Mouse (Mus musculus) forebrain, embryonic 12.5 days (tissue): ENCODE measurements at regions not wholly inside any gene's neighbourhood (a gene's known extent, or its start where the extent isn't known, plus 50 kb on each side); places are given as distances from the start of the nearest gene placed in this dataset.

Experiments
- ATAC-seq: fragments of 200-750 bp; cut with Nextera tagmentation; 2 replicates; pipeline ENCODE4 v1.8.0; 2017; ENCODE audit warnings: moderate TSS enrichment; ENCODE audit not compliant: low FRiP score
- H3K27ac ChIP-seq: fragments of 300-500 bp; sonication (generic); 2 replicates; pipeline ENCODE4 v1.5.1; 2016; ENCODE audit warnings: mild to moderate bottlenecking
- H3K27me3 ChIP-seq: fragments of 300-500 bp; sonication (generic); 2 replicates; pipeline ENCODE4 v1.6.1; 2016; ENCODE audit warnings: mild to moderate bottlenecking
- H3K36me3 ChIP-seq: fragments of 300-500 bp; sonication (generic); replicated peaks from 2 replicates; pipeline ENCODE4 v1.6.1; 2016; ENCODE audit warnings: mild to moderate bottlenecking
- H3K4me1 ChIP-seq: fragments of 300-500 bp; sonication (generic); 2 replicates; pipeline ENCODE4 v1.6.1; 2016
- H3K4me2 ChIP-seq: fragments of 300-500 bp; sonication (generic); 2 replicates; pipeline ENCODE4 v1.6.1; 2016; ENCODE audit warnings: mild to moderate bottlenecking, moderate library complexity
- H3K4me3 ChIP-seq: fragments of 300-500 bp; sonication (generic); replicated peaks from 2 replicates; pipeline ENCODE4 v1.5.1; 2016; ENCODE audit warnings: mild to moderate bottlenecking
- H3K9ac ChIP-seq: fragments of 300-500 bp; sonication (generic); 2 replicates; pipeline ENCODE4 v1.6.1; 2016; ENCODE audit warnings: mild to moderate bottlenecking
- H3K9me3 ChIP-seq: fragments of 300-500 bp; sonication (generic); 2 replicates; pipeline ENCODE4 v1.6.1; 2016
- WGBS: fragments of 180-500 bp; shearing (Covaris S2); methylation state at CpG from one replicate; pipeline ENCODE4 v1.1.7; 2016; 5-methylcytosine and 5-hydroxymethylcytosine counted together

GRCm38 (mm10) chr3:70097813-70098212 is 90.4 kb downstream of the Otol1 start:
- no peak for ATAC-seq
- 28% methylated on average over 3 of the region's 3 CpGs for WGBS

DNA sequence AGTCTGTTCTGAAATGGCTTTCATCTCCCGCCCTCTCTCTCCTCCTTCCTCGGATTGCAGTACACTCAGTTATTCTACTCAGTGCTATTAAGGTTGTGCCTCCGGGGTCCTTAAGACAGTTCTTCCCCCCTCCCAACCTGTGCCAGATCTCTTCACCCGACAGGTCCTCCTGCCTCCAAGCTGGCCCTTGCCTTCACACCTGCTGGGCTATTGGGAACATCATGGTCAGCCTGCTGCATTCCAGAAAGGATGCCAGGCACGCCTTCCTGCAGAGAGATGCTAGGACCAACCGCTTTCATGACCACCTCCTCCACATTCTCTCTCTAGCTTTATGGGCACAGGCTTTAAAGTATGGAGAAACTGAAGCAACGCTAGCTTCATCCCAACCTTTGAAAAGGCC is 94.7 kb downstream of the Otol1 start:
- no peaks in the 10 kb centered on the region for H3K4me1 ChIP-seq
- no peak overlapping the region for H3K4me2 ChIP-seq
- no peak for ATAC-seq
- 64% methylated on average over 7 of the region's 7 CpGs for WGBS
- no peaks in the 10 kb centered on the region for H3K9me3 ChIP-seq
- H3K36me3 ChIP-seq: no peaks in the 10 kb centered on the region
- H3K4me3 ChIP-seq: no peak overlapping the region
- H3K27me3 ChIP-seq: peaks cover 7% of the 10 kb centered on the region
- H3K27ac ChIP-seq: no peak overlapping the region
- H3K9ac ChIP-seq: no peak overlapping the region

More at GRCm38 (mm10) chr3:70097813-70098212, 90.4 kb downstream of the Otol1 start:
- Histone ChIP-seq H3K27me3 (peaks cover 5% of the 10 kb centered on the region), H3K4me3 (no peak overlapping the region), H3K27ac (no peak overlapping the region), H3K9me3 (no peaks in the 10 kb centered on the region), H3K9ac (no peak overlapping the region), H3K4me2 (no peak overlapping the region), H3K4me1 (no peaks in the 10 kb centered on the region), H3K36me3 (no peaks in the 10 kb centered on the region)

GRCm38 (mm10) chr3:70102593-70103213 is 95.3 kb downstream of the Otol1 start:
- WGBS: 81% methylated on average over 10 of the region's 10 CpGs
- Histone ChIP-seq H3K36me3 (no peaks in the 10 kb centered on the region), H3K4me3 (no peak overlapping the region), H3K27me3 (peaks cover 7% of the 10 kb centered on the region), H3K4me1 (no peaks in the 10 kb centered on the region), H3K27ac (no peak overlapping the region), H3K9me3 (no peaks in the 10 kb centered on the region), H3K4me2 (no peak overlapping the region), H3K9ac (no peak overlapping the region)
- no peak for ATAC-seq

- peak; percentile 47 for ATAC-seq
- Histone ChIP-seq H3K36me3 (no peaks in the 10 kb centered on the region), H3K27me3 (peaks cover 7% of the 10 kb centered on the region), H3K9ac (peak overlapping the region; percentile 51; the same call in 1 of the 2 replicates), H3K4me3 (peak overlapping the region; percentile 36), H3K9me3 (no peaks in the 10 kb centered on the region), H3K4me1 (no peaks in the 10 kb centered on the region), H3K4me2 (peak overlapping the region; percentile 61), H3K27ac (0 out of 2 replicates have a peak overlapping the region, but pooled peaks have one; percentile 54)
- 8% methylated on average over 21 of the region's 21 CpGs for WGBS
Measured at GRCm38 (mm10) chr3:70103983-70104827, 96.8 kb downstream of the Otol1 start.

- Histone ChIP-seq H3K4me2 (peak overlapping the region; percentile 61), H3K9me3 (no peaks in the 10 kb centered on the region), H3K27ac (no peak overlapping the region), H3K36me3 (no peaks in the 10 kb centered on the region), H3K9ac (peak overlapping the region; percentile 51; the same call in 1 of the 2 replicates), H3K27me3 (peaks cover 7% of the 10 kb centered on the region), H3K4me1 (no peaks in the 10 kb centered on the region), H3K4me3 (peak overlapping the region; percentile 36)
- peak; percentile 66 for ATAC-seq
- 15% methylated on average over 7 of the region's 7 CpGs for WGBS
Measured at GRCm38 (mm10) chr3:70104828-70105399, 97.5 kb downstream of the Otol1 start.

DNA sequence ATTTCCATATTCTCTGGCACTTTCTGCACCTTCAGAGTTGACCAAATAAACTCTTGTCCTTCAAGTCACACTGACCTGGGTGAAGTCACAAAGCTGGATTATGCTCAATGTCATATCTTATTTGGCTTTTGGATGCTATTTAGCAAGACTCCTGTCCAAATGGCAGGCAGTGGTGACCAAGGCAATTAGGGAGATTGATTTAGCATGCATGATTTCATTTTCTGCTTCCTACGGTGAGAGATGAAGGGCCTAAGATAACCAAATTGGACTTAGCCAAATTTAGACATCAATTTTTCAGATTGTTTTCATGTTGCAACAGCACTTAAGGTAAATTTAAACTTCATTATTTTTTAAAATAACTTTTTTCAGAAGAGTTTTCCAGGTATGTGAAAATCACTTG is 98.1 kb downstream of the Otol1 start:
- no peak for ATAC-seq
- H3K9ac ChIP-seq: no peak overlapping the region
- no peak overlapping the region for H3K4me3 ChIP-seq
- peaks cover 7% of the 10 kb centered on the region for H3K27me3 ChIP-seq
- no peaks in the 10 kb centered on the region for H3K4me1 ChIP-seq
- H3K9me3 ChIP-seq: no peaks in the 10 kb centered on the region
- no peak overlapping the region for H3K4me2 ChIP-seq
- no peak overlapping the region for H3K27ac ChIP-seq
- 82% methylated on average over 1 of the region's 1 CpGs for WGBS
- no peaks in the 10 kb centered on the region for H3K36me3 ChIP-seq

DNA sequence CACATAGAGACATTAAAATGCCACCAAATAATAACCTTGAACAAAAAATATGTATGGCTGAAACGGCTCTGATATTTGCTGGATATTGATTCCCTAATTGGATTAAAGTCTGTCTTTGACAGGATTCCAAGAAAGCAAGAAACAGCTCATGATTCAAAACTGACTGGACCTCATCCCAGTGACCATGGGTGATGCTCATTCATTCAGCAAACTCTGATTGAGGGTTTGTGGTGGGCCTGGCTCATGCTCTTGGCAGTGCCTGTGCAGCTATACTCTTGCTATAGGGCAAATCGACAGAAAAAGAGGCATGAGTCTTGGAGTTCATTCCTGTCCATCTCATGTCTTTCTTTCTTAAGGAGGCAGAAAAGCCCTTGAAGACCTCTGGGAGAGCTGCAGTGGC is 98.7 kb downstream of the Otol1 start:
- WGBS: 84% methylated on average over 2 of the region's 2 CpGs
- H3K4me3 ChIP-seq: no peak overlapping the region
- H3K27me3 ChIP-seq: peaks cover 7% of the 10 kb centered on the region
- no peak for ATAC-seq
- H3K27ac ChIP-seq: no peak overlapping the region
- no peaks in the 10 kb centered on the region for H3K36me3 ChIP-seq
- H3K9me3 ChIP-seq: no peaks in the 10 kb centered on the region
- H3K9ac ChIP-seq: no peak overlapping the region
- H3K4me2 ChIP-seq: no peak overlapping the region
- H3K4me1 ChIP-seq: no peaks in the 10 kb centered on the region

GRCm38 (mm10) chr3:70126212-70126611 is 118.8 kb downstream of the Otol1 start:
- H3K36me3 ChIP-seq: no peaks in the 10 kb centered on the region
- H3K9ac ChIP-seq: no peak overlapping the region
- H3K4me2 ChIP-seq: no peak overlapping the region
- 88% methylated on average over 1 of the region's 1 CpGs for WGBS
- H3K27me3 ChIP-seq: no peaks in the 10 kb centered on the region
- ATAC-seq: no peak
- H3K4me3 ChIP-seq: no peak overlapping the region
- H3K27ac ChIP-seq: no peak overlapping the region
- no peaks in the 10 kb centered on the region for H3K9me3 ChIP-seq
- no peaks in the 10 kb centered on the region for H3K4me1 ChIP-seq

DNA sequence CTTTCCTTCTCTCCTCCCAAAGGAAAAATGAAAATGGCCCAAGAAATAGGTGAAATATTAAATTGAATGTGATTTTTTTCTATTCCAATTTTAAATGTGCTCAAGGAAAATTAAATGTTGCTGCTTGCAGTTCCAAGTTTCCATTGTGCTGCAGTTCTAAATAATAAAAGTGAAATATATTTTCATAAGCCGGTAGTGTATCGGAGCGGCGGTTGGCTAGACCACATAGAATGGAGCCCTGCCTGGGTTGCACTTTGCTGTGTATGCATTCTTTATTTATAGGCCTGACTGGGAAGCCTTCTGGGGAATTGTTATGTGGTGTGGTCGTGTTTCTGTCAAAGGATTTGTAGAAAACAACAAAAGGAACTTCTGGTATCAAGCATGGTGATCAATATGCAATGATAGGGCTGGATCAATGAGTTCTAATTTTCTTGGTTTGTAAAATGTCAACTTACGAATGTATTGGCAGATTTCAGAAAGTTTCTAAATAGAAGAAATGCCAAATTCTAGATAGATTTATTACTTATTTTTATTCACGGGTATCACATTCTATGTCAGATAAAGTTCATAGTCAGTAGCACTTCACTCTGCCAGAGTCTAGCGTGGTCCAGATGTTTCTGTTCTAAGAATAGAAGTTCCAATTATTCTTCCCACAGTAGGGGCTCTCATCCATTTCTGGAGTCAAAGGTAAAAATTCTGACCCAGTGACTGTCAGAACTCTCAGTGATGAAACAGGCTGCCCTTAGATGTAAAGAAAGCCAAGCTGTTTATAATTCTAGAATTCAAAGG is 123.0 kb downstream of the Otol1 start:
- Histone ChIP-seq H3K27ac (no peak overlapping the region), H3K4me3 (no peak overlapping the region), H3K27me3 (no peaks in the 10 kb centered on the region), H3K9ac (no peak overlapping the region), H3K9me3 (no peaks in the 10 kb centered on the region), H3K36me3 (no peaks in the 10 kb centered on the region), H3K4me2 (no peak overlapping the region), H3K4me1 (no peaks in the 10 kb centered on the region)
- no peak for ATAC-seq
- WGBS: 93% methylated on average over 8 of the region's 8 CpGs

GRCm38 (mm10) chr3:70134963-70135362 is 127.5 kb downstream of the Otol1 start:
- WGBS: 63% methylated on average over 2 of the region's 2 CpGs
- no peak overlapping the region for H3K4me3 ChIP-seq
- no peak for ATAC-seq

DNA sequence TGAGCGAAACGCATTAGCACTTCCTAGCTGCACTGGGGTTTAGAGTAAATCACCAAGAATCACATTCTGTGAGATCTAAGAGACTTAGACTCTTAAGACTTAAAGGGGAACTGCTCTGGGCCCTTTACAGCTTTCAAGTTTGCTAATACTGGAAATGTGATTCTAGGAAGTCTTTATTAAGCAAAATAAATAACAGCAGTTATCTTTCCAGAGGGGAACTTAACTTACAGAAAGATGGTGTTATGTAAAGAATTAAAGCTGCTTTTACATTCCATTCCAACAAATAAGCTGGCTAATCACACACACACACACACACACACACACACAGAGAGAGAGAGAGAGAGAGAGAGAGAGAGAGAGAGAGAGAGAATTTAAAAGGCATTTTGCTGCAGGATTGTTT is 131.1 kb downstream of the Otol1 start:
- WGBS: 86% methylated on average over 2 of the region's 2 CpGs
- H3K36me3 ChIP-seq: no peaks in the 10 kb centered on the region

More at GRCm38 (mm10) chr3:70134963-70135362, 127.5 kb downstream of the Otol1 start:
- H3K4me1 ChIP-seq: no peaks in the 10 kb centered on the region
- H3K4me2 ChIP-seq: no peak overlapping the region
- no peak overlapping the region for H3K9ac ChIP-seq
- no peak overlapping the region for H3K27ac ChIP-seq
- H3K36me3 ChIP-seq: no peaks in the 10 kb centered on the region
- no peaks in the 10 kb centered on the region for H3K9me3 ChIP-seq
- no peaks in the 10 kb centered on the region for H3K27me3 ChIP-seq

DNA sequence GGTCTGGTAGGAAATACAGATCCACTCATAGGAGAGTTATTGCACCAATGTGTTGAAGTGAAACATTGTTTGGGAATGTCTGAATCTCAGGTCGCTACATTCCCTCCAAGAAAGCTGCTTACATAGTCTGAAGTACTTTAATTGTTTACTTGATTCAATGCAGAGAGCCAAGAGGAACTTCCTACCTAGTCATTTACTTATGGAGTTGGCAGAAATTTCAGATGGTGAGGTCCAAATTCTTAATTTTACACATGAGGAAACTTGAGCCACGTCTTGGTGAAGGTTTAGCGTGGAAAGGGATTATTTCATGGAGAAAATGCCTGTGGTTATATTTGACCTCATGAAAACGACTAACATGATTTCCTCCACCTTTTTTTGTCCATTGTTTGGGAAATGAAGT is 131.5 kb downstream of the Otol1 start:
- no peak for ATAC-seq
- no peaks in the 10 kb centered on the region for H3K4me1 ChIP-seq
- no peaks in the 10 kb centered on the region for H3K27me3 ChIP-seq
- H3K36me3 ChIP-seq: no peaks in the 10 kb centered on the region
- no peak overlapping the region for H3K9ac ChIP-seq
- no peak overlapping the region for H3K4me3 ChIP-seq
- H3K27ac ChIP-seq: no peak overlapping the region
- WGBS: 75% methylated on average over 4 of the region's 4 CpGs
- H3K4me2 ChIP-seq: no peak overlapping the region
- H3K9me3 ChIP-seq: no peaks in the 10 kb centered on the region

More for the DNA sequence above, 131.1 kb downstream of the Otol1 start:
- H3K4me3 ChIP-seq: no peak overlapping the region
- no peak overlapping the region for H3K9ac ChIP-seq
- no peak for ATAC-seq
- no peaks in the 10 kb centered on the region for H3K27me3 ChIP-seq
- H3K4me2 ChIP-seq: no peak overlapping the region
- no peaks in the 10 kb centered on the region for H3K4me1 ChIP-seq
- H3K27ac ChIP-seq: no peak overlapping the region
- no peaks in the 10 kb centered on the region for H3K9me3 ChIP-seq
